Mouse (Mus musculus): Measurements from ENCODE around the gene H2afy. TPM values are rescaled to one million over a fixed set of nuclear protein-coding genes. Genes with fewer than 3 reads are reported as not detected.
A peak's percentile ranks its signal among the peaks of the same experiment; 100 is the strongest.

Gene H2afy
- polyA plus RNA-seq (2014; fragmentation: Nextera tagmentation; extraction: Ambion mirVana) = 287 and 316 TPM in 2 replicates

DNA sequence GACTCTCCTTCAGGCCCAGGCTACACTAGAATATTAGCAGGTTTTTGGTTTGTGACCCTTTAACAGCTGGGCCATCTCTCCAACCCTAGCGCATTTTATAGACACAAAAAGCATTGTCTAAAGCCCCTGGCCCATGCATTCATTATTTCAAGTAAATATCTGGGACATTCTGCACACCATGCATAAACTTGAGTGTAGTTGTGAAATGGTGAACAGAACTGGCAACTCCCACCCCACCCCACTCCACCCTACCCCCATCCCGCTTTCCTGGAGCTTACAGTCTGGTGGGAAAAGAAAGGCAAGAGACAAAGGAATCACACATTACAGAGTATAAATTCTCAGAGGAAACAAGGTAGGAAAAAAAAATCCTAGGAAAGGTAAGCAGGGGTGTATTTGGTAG, at the start of gene H2afy:
Gene H2afy, minus strand, starts transcription at position 162 of the 400 bp plus-strand sequence.
- H3K27ac ChIP-seq = peak within 1 kb of the TSS; percentile 88
- peak within 1 kb of the TSS; percentile 95 for H3K4me2 ChIP-seq (replicated peaks)
- peaks cover 21% of the 10 kb centered on the region for H3K4me1 ChIP-seq (replicated peaks; ENCODE audit: control insufficient read depth, insufficient read depth, low read length)
- DNase-seq (ENCODE audit: low spot score) (no peak), ATAC-seq (ENCODE audit: low FRiP score) (no peak)
- peak within 1 kb of the TSS; percentile 97 for H3K9ac ChIP-seq
- peak within 1 kb of the TSS; percentile 99 for H3K4me3 ChIP-seq (replicated peaks; ENCODE audit: low read length)
- no peaks in the 10 kb centered on the region for H3K27me3 ChIP-seq (ENCODE audit: control insufficient read depth, insufficient read depth, low read length)
- H3K9me3 ChIP-seq (ENCODE audit: control insufficient read depth, low read length) = no peaks in the 10 kb centered on the region
- H3K36me3 ChIP-seq (replicated peaks; ENCODE audit: control insufficient read depth, insufficient read depth) = no peaks in the 10 kb centered on the region
- WGBS = 78% methylated on average over 2 of the region's 2 CpGs

DNA sequence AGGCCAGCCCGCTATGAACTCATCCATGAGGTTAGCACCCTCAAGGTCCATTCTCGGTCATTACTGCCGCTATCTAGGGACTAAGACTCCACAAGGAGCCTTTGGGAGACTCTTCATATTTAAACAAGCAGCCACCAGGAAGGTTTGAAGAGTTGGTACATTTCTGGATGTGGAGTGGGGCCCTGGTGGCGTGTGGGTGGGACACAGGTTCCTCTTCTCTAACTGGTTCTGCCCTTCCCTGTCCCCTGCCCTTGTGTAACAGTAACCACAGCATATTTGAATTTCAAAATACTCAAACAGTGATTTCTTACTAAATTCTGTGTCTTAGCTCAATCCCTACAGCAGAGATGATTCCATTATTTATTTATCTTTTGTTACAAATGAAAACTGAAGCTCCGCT, 47.5 kb upstream of the H2afy start:
- no peak for ATAC-seq (ENCODE audit: low FRiP score)
- no peaks in the 10 kb centered on the region for H3K27me3 ChIP-seq (ENCODE audit: control insufficient read depth, insufficient read depth, low read length)
- no peaks in the 10 kb centered on the region for H3K9me3 ChIP-seq (ENCODE audit: control insufficient read depth, low read length)
- WGBS = 86% methylated on average over 5 of the region's 5 CpGs
- H3K9ac ChIP-seq = no peak overlapping the region
- no peaks in the 10 kb centered on the region for H3K4me1 ChIP-seq (replicated peaks; ENCODE audit: control insufficient read depth, insufficient read depth, low read length)
- no peaks in the 10 kb centered on the region for H3K36me3 ChIP-seq (replicated peaks; ENCODE audit: control insufficient read depth, insufficient read depth)
- no peak overlapping the region for H3K4me3 ChIP-seq (replicated peaks; ENCODE audit: low read length)
- DNase-seq (ENCODE audit: low spot score) = no peak
- H3K27ac ChIP-seq = no peak overlapping the region
- H3K4me2 ChIP-seq (replicated peaks) = no peak overlapping the region

DNA sequence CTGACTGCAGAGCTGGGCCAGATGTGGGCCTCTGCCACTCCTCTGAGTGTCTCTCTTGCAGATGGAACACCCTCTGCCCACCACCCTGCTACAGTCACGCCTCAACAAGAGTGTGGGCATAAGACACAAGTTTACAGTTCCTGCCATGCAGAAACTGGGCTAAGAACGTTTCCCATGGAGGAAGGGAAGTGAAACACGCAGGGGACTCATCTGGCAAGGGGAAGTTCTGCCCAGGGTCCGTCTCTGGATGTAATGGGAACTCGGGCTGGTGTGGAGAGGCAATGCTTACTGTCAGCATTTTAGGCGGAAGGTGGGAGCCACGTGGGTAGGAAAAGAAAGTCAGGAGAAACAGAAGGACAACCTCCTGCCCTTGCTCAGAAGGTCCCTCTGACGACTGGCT, 45.3 kb upstream of the H2afy start:
- no peaks in the 10 kb centered on the region for H3K36me3 ChIP-seq (replicated peaks; ENCODE audit: control insufficient read depth, insufficient read depth)
- no peaks in the 10 kb centered on the region for H3K9me3 ChIP-seq (ENCODE audit: control insufficient read depth, low read length)
- H3K27ac ChIP-seq = no peak overlapping the region
- no peaks in the 10 kb centered on the region for H3K4me1 ChIP-seq (replicated peaks; ENCODE audit: control insufficient read depth, insufficient read depth, low read length)
- ATAC-seq (ENCODE audit: low FRiP score) (no peak), DNase-seq (ENCODE audit: low spot score) (no peak)
- no peaks in the 10 kb centered on the region for H3K27me3 ChIP-seq (ENCODE audit: control insufficient read depth, insufficient read depth, low read length)
- H3K9ac ChIP-seq = no peak overlapping the region
- H3K4me3 ChIP-seq (replicated peaks; ENCODE audit: low read length) = no peak overlapping the region
- H3K4me2 ChIP-seq (replicated peaks) = no peak overlapping the region
- 74% methylated on average over 8 of the region's 8 CpGs for WGBS

- H3K9ac ChIP-seq = no peak within 1 kb of the TSS
- H3K27ac ChIP-seq = no peak within 1 kb of the TSS
- H3K4me2 ChIP-seq (replicated peaks) = no peak within 1 kb of the TSS
- ATAC-seq (ENCODE audit: low FRiP score) = no peak
- DNase-seq (ENCODE audit: low spot score) = no peak
- H3K4me3 ChIP-seq (replicated peaks; ENCODE audit: low read length) = no peak within 1 kb of the TSS
- no peaks in the 10 kb centered on the region for H3K36me3 ChIP-seq (replicated peaks; ENCODE audit: control insufficient read depth, insufficient read depth)
- no peaks in the 10 kb centered on the region for H3K9me3 ChIP-seq (ENCODE audit: control insufficient read depth, low read length)
- 90% methylated on average over 16 of the region's 16 CpGs for WGBS
- no peaks in the 10 kb centered on the region for H3K27me3 ChIP-seq (ENCODE audit: control insufficient read depth, insufficient read depth, low read length)
- H3K4me1 ChIP-seq (replicated peaks; ENCODE audit: control insufficient read depth, insufficient read depth, low read length) = no peaks in the 10 kb centered on the region
These were observed 42.4 kb upstream of the H2afy start, which contains the start of gene Tifab for GRCm38 (mm10) chr13:56178416-56179035. Gene Tifab (minus strand): TSS chr13:56178885.

DNA sequence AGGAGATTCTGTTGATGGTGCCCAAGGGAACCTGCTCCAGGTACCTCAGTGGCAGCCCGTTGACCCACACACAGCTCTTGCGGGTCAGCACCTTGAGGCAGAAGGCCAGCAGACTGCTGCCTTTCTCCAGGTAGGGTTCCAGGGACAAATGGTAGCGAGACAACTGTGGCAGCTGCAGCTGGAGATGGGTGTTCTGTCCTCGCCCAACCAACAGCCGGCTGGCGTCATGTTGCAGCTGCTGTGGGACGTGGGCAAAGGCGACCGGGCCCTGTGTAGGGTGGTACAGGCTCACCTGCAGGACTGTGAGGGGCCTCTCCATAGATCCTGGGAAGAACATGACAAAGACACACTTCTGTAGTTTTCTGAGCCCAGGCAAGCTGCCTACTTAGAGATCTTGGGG, 40.1 kb upstream of the H2afy start:
- ATAC-seq (ENCODE audit: low FRiP score) = no peak
- Histone ChIP-seq H3K4me2 (replicated peaks) (no peak overlapping the region), H3K27me3 (ENCODE audit: control insufficient read depth, insufficient read depth, low read length) (no peaks in the 10 kb centered on the region), H3K4me3 (replicated peaks; ENCODE audit: low read length) (no peak overlapping the region), H3K4me1 (replicated peaks; ENCODE audit: control insufficient read depth, insufficient read depth, low read length) (no peaks in the 10 kb centered on the region), H3K9ac (no peak overlapping the region), H3K27ac (no peak overlapping the region), H3K9me3 (ENCODE audit: control insufficient read depth, low read length) (no peaks in the 10 kb centered on the region), H3K36me3 (replicated peaks; ENCODE audit: control insufficient read depth, insufficient read depth) (no peaks in the 10 kb centered on the region)
- DNase-seq (ENCODE audit: low spot score) = no peak
- WGBS = 94% methylated on average over 9 of the region's 9 CpGs

DNA sequence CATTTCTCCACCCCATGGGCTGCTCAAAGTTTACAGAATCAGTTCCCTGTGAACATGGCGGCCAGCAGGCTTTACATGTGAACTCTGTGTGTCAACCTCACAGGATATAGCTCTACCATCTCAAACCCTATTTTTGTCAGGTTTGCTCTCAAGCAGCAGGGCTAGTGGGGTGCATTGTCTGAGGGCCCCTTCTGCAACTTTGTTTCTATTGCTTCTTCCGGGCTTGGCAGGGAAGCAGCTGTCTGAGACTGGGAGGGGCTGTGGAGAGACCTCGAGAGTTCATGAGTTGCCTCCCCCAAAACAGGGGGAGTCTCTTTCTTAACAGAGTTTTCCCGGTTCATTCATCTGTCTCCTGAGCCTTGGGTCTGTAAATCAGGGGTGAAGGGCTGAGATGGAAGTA, 39.7 kb upstream of the H2afy start:
- 70% methylated on average over 4 of the region's 4 CpGs for WGBS
- no peak overlapping the region for H3K4me3 ChIP-seq (replicated peaks; ENCODE audit: low read length)
- ATAC-seq (ENCODE audit: low FRiP score) (no peak), DNase-seq (ENCODE audit: low spot score) (no peak)
- no peak overlapping the region for H3K9ac ChIP-seq
- H3K27ac ChIP-seq = no peak overlapping the region
- no peaks in the 10 kb centered on the region for H3K27me3 ChIP-seq (ENCODE audit: control insufficient read depth, insufficient read depth, low read length)
- H3K4me1 ChIP-seq (replicated peaks; ENCODE audit: control insufficient read depth, insufficient read depth, low read length) = no peaks in the 10 kb centered on the region
- no peak overlapping the region for H3K4me2 ChIP-seq (replicated peaks)
- H3K36me3 ChIP-seq (replicated peaks; ENCODE audit: control insufficient read depth, insufficient read depth) = no peaks in the 10 kb centered on the region
- H3K9me3 ChIP-seq (ENCODE audit: control insufficient read depth, low read length) = no peaks in the 10 kb centered on the region

DNA sequence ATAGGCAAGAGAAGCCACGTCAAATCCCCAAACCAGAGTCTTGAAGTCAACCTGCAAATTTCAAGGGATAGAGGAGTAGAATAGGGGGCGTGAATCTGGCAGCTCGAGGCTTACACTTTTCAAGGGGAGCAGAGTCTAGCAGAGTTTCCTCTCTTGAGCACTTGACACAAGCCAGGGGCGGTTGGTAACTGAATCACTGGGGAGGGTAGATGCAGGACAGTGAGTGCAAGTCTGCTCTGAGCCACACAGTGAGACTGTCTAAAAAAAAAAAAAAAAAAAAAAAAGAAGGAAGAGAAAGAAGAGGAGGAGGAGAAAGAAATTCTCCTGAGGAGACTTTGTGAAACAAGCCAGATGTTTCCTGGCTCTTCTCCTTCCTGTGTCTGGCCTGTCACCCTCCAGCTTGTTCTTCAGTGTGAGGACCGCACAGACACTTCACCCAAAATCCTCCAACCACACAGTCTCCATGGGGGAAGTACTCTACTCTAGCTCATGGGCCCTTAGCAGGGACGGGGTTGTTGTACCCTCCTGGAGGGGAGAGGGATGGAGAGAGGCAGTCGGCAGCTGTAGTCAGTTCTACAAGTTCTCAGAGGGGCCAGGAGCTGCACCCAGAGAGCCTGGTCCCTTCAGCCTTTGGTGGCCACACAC, 36.9 kb upstream of the H2afy start:
- Histone ChIP-seq H3K27me3 (ENCODE audit: control insufficient read depth, insufficient read depth, low read length) (no peaks in the 10 kb centered on the region), H3K4me1 (replicated peaks; ENCODE audit: control insufficient read depth, insufficient read depth, low read length) (peaks cover 7% of the 10 kb centered on the region; the same call in 1 of the 2 replicates), H3K27ac (no peak overlapping the region), H3K36me3 (replicated peaks; ENCODE audit: control insufficient read depth, insufficient read depth) (no peaks in the 10 kb centered on the region), H3K4me2 (replicated peaks) (no peak overlapping the region), H3K9ac (no peak overlapping the region), H3K9me3 (ENCODE audit: control insufficient read depth, low read length) (no peaks in the 10 kb centered on the region), H3K4me3 (replicated peaks; ENCODE audit: low read length) (no peak overlapping the region)
- 83% methylated on average over 7 of the region's 7 CpGs for WGBS
- no peak for ATAC-seq (ENCODE audit: low FRiP score)
- DNase-seq (ENCODE audit: low spot score) = no peak

DNA sequence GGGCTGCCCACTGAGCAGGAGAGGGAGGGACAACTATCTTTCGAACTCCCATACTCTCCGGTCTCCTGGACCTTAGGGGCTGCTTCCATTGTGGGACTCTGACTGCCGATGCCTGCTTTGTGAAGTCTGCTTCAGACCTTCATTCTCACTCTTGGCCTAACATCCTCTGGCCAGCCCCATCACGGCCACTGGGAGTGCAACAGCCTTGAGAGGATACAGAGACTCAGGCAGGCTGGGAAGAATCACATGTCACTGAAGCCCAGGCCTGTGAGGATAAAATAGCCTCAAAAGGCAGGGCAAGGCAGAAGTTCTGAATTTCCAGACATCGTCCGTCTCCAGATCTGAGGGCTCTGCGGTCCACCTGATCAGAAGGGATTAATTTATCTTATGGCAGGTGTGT, 35.9 kb upstream of the H2afy start:
- Histone ChIP-seq H3K9me3 (ENCODE audit: control insufficient read depth, low read length) (no peaks in the 10 kb centered on the region), H3K36me3 (replicated peaks; ENCODE audit: control insufficient read depth, insufficient read depth) (no peaks in the 10 kb centered on the region), H3K9ac (no peak overlapping the region), H3K4me3 (replicated peaks; ENCODE audit: low read length) (no peak overlapping the region), H3K4me1 (replicated peaks; ENCODE audit: control insufficient read depth, insufficient read depth, low read length) (peaks cover 12% of the 10 kb centered on the region; the same call in 1 of the 2 replicates), H3K4me2 (replicated peaks) (no peak overlapping the region), H3K27me3 (ENCODE audit: control insufficient read depth, insufficient read depth, low read length) (no peaks in the 10 kb centered on the region), H3K27ac (no peak overlapping the region)
- no peak for ATAC-seq (ENCODE audit: low FRiP score)
- no peak for DNase-seq (ENCODE audit: low spot score)
- WGBS = 81% methylated on average over 7 of the region's 7 CpGs

GRCm38 (mm10) chr13:56168403-56168781, 32.2 kb upstream of the H2afy start:
- no peak for DNase-seq (ENCODE audit: low spot score)
- 60% methylated on average over 3 of the region's 3 CpGs for WGBS
- H3K36me3 ChIP-seq (replicated peaks; ENCODE audit: control insufficient read depth, insufficient read depth) = no peaks in the 10 kb centered on the region
- peaks cover 12% of the 10 kb centered on the region; the same call in 1 of the 2 replicates for H3K4me1 ChIP-seq (replicated peaks; ENCODE audit: control insufficient read depth, insufficient read depth, low read length)
- no peaks in the 10 kb centered on the region for H3K27me3 ChIP-seq (ENCODE audit: control insufficient read depth, insufficient read depth, low read length)
- 0 out of 2 replicates have a peak overlapping the region, but pooled peaks have one; percentile 3 for H3K9ac ChIP-seq
- H3K4me2 ChIP-seq (replicated peaks) = no peak overlapping the region
- no peaks in the 10 kb centered on the region for H3K9me3 ChIP-seq (ENCODE audit: control insufficient read depth, low read length)
- no peak overlapping the region for H3K4me3 ChIP-seq (replicated peaks; ENCODE audit: low read length)
- no peak for ATAC-seq (ENCODE audit: low FRiP score)
- H3K27ac ChIP-seq = 0 out of 2 replicates have a peak overlapping the region, but pooled peaks have one; percentile 14

All from hindbrain, embryonic 14.5 days (tissue).